Mouse (Mus musculus) neural tube, embryonic 11.5 days (tissue): Measurements from ENCODE around the gene Cct8l1. TPM values are rescaled to one million over a fixed set of nuclear protein-coding genes. Genes with fewer than 3 reads are reported as not detected.

Experiments used
- ATAC-seq: fragments of 200-750 bp; cut with Nextera tagmentation; 2 replicates; pipeline ENCODE4 v1.8.0; 2017; ENCODE audit warnings: moderate number of reproducible peaks, mild to moderate bottlenecking, moderate TSS enrichment, moderate library complexity; ENCODE audit not compliant: insufficient read depth, low FRiP score, low TSS enrichment
- DNase-seq: peaks from one replicate; pipeline ENCODE4 v3.0.0-alpha.2; 2015; ENCODE audit warnings: low spot score
- H3K27ac ChIP-seq: fragments of 300-500 bp; sonication (generic); 2 replicates; pipeline ENCODE4 v1.5.1; 2014; ENCODE audit warnings: low read depth, mild to moderate bottlenecking, low read length
- H3K27me3 ChIP-seq: fragments of 300-500 bp; sonication (generic); 2 replicates; pipeline ENCODE4 v1.6.1; 2014; ENCODE audit warnings: mild to moderate bottlenecking, low read length, mixed read lengths; ENCODE audit not compliant: control insufficient read depth, insufficient read depth
- H3K36me3 ChIP-seq: fragments of 300-500 bp; sonication (generic); 2 replicates; pipeline ENCODE4 v1.6.1; 2014; ENCODE audit warnings: mild to moderate bottlenecking, low read length, moderate library complexity, mixed read lengths; ENCODE audit not compliant: control insufficient read depth, insufficient read depth
- H3K4me1 ChIP-seq: fragments of 300-500 bp; sonication (generic); 2 replicates; pipeline ENCODE4 v1.6.1; 2014; ENCODE audit warnings: low read length, mixed read lengths; ENCODE audit not compliant: control insufficient read depth, insufficient read depth
- H3K4me2 ChIP-seq: fragments of 300-500 bp; sonication (generic); 2 replicates; pipeline ENCODE4 v1.6.1; 2014; ENCODE audit warnings: low read depth, mild to moderate bottlenecking, moderate library complexity
- H3K4me3 ChIP-seq: fragments of 300-500 bp; sonication (generic); 2 replicates; pipeline ENCODE4 v1.5.1; 2014; ENCODE audit warnings: low read depth, low read length
- H3K9ac ChIP-seq: fragments of 300-500 bp; sonication (generic); 2 replicates; pipeline ENCODE4 v1.6.1; 2014; ENCODE audit warnings: mild to moderate bottlenecking, low read length
- H3K9me3 ChIP-seq: fragments of 300-500 bp; sonication (generic); 2 replicates; pipeline ENCODE4 v1.6.1; 2016; ENCODE audit warnings: low read length; ENCODE audit not compliant: control insufficient read depth
- WGBS: fragments of 180-500 bp; shearing (Covaris S2); extraction: QIAGEN DNeasy Blood & Tissue Kit; methylation state at CpG from one replicate; pipeline ENCODE4 v1.1.7; 2014; 5-methylcytosine and 5-hydroxymethylcytosine counted together
- polyA plus RNA-seq: library from polyadenylated mRNA; unstranded; fragments of >200 nt; fragmentation: Nextera tagmentation; extraction: Ambion mirVana; gene quantifications from 2 replicates; pipeline ENCODE4 v1.2.1, GENCODE M21; 2014

Gene Cct8l1
- polyA plus RNA-seq: not detected in 2 replicates

GRCm38 (mm10) chr5:25515767-25516166 is at the start of gene Cct8l1:
TSS of gene Cct8l1 (plus strand) at chr5:25516067.
- DNase-seq (no peak), ATAC-seq (no peak)
- Histone ChIP-seq H3K4me1 (no peaks in the 10 kb centered on the region), H3K27me3 (no peaks in the 10 kb centered on the region), H3K36me3 (no peaks in the 10 kb centered on the region), H3K9me3 (no peaks in the 10 kb centered on the region), H3K4me3 (no peak within 1 kb of the TSS), H3K9ac (no peak within 1 kb of the TSS), H3K27ac (no peak within 1 kb of the TSS), H3K4me2 (no peak within 1 kb of the TSS)
- 93% methylated on average over 5 of the region's 5 CpGs for WGBS

- Histone ChIP-seq H3K9ac (no peak overlapping the region), H3K27ac (no peak overlapping the region), H3K27me3 (no peaks in the 10 kb centered on the region), H3K9me3 (no peaks in the 10 kb centered on the region), H3K4me1 (no peaks in the 10 kb centered on the region), H3K4me3 (peak overlapping the region; percentile 20; the same call in 1 of the 2 replicates), H3K4me2 (peak overlapping the region; percentile 33; the same call in 1 of the 2 replicates), H3K36me3 (no peaks in the 10 kb centered on the region)
- WGBS: 3% methylated on average over 6 of the region's 6 CpGs
- no peak for ATAC-seq
- peak; percentile 17 for DNase-seq
These were observed 43.8 kb upstream of the Cct8l1 start for GRCm38 (mm10) chr5:25472070-25472469.

DNA sequence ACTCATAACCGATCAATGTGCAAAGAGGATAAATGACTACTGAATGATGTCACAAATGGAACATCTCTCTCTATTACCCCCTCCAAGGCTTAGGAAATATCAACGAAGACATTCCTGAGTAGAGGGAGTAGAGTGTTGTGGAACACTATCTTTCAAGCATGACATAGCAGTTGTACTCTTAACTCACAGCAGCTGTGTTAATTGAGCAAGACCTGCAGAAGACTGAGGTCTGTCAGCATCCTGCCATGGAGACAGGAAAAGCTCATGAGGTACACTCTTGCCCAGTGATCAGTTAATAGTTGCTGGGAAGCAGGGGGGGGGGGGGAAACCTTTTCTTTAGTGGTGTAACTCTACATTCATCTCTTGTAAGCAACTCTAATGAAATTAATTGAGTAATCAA is 40.1 kb upstream of the Cct8l1 start:
- no peaks in the 10 kb centered on the region for H3K36me3 ChIP-seq
- no peaks in the 10 kb centered on the region for H3K4me1 ChIP-seq
- H3K9me3 ChIP-seq: no peaks in the 10 kb centered on the region
- DNase-seq: no peak
- no peak for ATAC-seq
- no peak overlapping the region for H3K4me3 ChIP-seq
- H3K27me3 ChIP-seq: no peaks in the 10 kb centered on the region
- H3K27ac ChIP-seq: no peak overlapping the region
- no peak overlapping the region for H3K9ac ChIP-seq
- H3K4me2 ChIP-seq: no peak overlapping the region
- WGBS: 84% methylated on average over 2 of the region's 2 CpGs

- H3K9me3 ChIP-seq: no peaks in the 10 kb centered on the region
- no peaks in the 10 kb centered on the region for H3K4me1 ChIP-seq
- DNase-seq (no peak), ATAC-seq (no peak)
- H3K27me3 ChIP-seq: no peaks in the 10 kb centered on the region
- no peak overlapping the region for H3K9ac ChIP-seq
- H3K36me3 ChIP-seq: no peaks in the 10 kb centered on the region
- H3K4me3 ChIP-seq: no peak overlapping the region
- H3K4me2 ChIP-seq: no peak overlapping the region
- no peak overlapping the region for H3K27ac ChIP-seq
These were observed 37.0 kb upstream of the Cct8l1 start for GRCm38 (mm10) chr5:25478863-25479262.

DNA sequence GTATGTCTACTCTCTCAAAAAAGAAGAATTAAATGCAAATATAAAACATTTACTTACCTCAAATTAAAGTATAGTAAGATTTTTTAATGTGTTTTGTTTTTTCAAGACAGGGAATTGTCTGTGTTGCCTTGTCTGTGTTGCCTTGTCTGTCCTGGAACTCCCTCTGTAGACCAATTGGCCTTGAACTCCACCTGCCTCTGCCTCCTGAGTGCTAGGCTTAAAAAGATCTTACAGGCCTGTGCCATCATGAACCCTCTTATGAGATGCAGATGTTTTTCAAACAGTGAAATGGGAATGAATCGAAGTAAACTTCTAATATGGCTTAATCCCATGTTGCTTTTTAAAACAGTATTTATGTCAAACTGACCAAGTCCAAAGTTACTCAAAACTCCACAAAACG is 19.2 kb upstream of the Cct8l1 start:
- 59% methylated on average over 2 of the region's 2 CpGs for WGBS
- H3K36me3 ChIP-seq: no peaks in the 10 kb centered on the region
- H3K4me3 ChIP-seq: peak overlapping the region; percentile 98
- no peak overlapping the region for H3K27ac ChIP-seq
- no peaks in the 10 kb centered on the region for H3K27me3 ChIP-seq
- ATAC-seq (no peak), DNase-seq (no peak)
- H3K4me1 ChIP-seq: peaks cover 8% of the 10 kb centered on the region; the same call in 1 of the 2 replicates
- H3K9ac ChIP-seq: no peak overlapping the region
- H3K9me3 ChIP-seq: no peaks in the 10 kb centered on the region; the same call in 1 of the 2 replicates
- peak overlapping the region; percentile 81 for H3K4me2 ChIP-seq

DNA sequence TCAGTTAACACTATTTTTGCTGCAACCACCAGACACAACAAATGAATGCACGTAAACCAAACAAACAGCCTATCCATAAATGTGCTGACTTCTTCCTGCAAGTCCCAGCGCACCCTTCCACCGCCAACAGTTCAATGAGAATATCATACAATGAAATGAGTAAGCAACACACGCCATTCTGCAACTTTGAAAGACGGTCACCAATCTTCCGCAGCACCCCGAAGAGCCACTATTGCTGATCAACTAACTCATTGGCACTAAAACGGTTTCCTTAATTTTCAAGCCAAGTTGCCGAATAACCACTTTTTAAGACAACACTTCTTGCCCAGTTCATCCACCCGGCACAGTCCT is 18.5 kb upstream of the Cct8l1 start:
- Histone ChIP-seq H3K27ac (no peak overlapping the region; the same call in 1 of the 2 replicates), H3K9me3 (no peaks in the 10 kb centered on the region; the same call in 1 of the 2 replicates), H3K4me3 (peak overlapping the region; percentile 98), H3K27me3 (no peaks in the 10 kb centered on the region), H3K9ac (peak overlapping the region; percentile 95), H3K36me3 (no peaks in the 10 kb centered on the region), H3K4me2 (peak overlapping the region; percentile 81), H3K4me1 (peaks cover 8% of the 10 kb centered on the region; the same call in 1 of the 2 replicates)
- WGBS: 1% methylated on average over 10 of the region's 10 CpGs
- DNase-seq (peak; percentile 12), ATAC-seq (no peak)

GRCm38 (mm10) chr5:25497720-25498345 is 18.0 kb upstream of the Cct8l1 start:
- Histone ChIP-seq H3K4me3 (peak overlapping the region; percentile 98), H3K4me2 (peak overlapping the region; percentile 81)
- DNase-seq: peak; percentile 66

DNA sequence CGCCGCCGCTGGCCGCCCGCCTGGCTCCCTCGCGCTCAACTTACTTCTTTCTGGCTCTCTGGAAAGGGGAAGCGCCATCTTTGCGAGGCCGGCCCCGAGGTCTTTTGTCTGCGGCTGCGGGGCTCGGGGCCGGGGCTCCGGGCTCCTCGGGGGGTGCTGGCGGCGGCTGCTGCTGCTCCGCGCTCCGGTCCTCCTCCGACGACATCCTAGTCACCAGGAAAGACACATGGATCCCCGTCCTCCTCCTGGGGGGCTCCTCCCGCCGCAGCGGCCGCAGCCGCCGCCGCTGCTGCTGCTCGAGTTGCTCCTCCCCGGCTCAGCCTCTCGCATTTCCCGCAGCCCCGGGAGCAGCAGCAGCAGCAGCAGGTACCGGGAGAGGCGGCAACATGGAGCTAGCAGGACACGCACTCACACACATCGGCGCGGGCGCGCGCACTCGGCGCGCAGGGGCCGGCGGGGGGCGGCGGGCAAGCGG is 17.5 kb upstream of the Cct8l1 start, which contains the start of gene Kmt2c:
Gene Kmt2c, minus strand, starts transcription at position 438 of the 475 bp plus-strand sequence.
- H3K9ac ChIP-seq: peak within 1 kb of the TSS; percentile 95
- no peaks in the 10 kb centered on the region for H3K9me3 ChIP-seq
- H3K27me3 ChIP-seq: no peaks in the 10 kb centered on the region
- peak within 1 kb of the TSS; percentile 81 for H3K4me2 ChIP-seq
- WGBS: 0% methylated on average over 31 of the region's 54 CpGs
- ATAC-seq (peak; percentile 13; the same call in 1 of the 2 replicates), DNase-seq (no peak)
- H3K4me3 ChIP-seq: peak within 1 kb of the TSS; percentile 98
- peak within 1 kb of the TSS; percentile 99 for H3K27ac ChIP-seq
- H3K36me3 ChIP-seq: no peaks in the 10 kb centered on the region
- H3K4me1 ChIP-seq: peaks cover 8% of the 10 kb centered on the region; the same call in 1 of the 2 replicates

More at GRCm38 (mm10) chr5:25497720-25498345, 18.0 kb upstream of the Cct8l1 start:
- peak; percentile 28 for ATAC-seq
- H3K27me3 ChIP-seq: no peaks in the 10 kb centered on the region
- H3K36me3 ChIP-seq: no peaks in the 10 kb centered on the region
- peak overlapping the region; percentile 99 for H3K27ac ChIP-seq
- H3K4me1 ChIP-seq: peaks cover 8% of the 10 kb centered on the region; the same call in 1 of the 2 replicates
- no peaks in the 10 kb centered on the region; the same call in 1 of the 2 replicates for H3K9me3 ChIP-seq
- WGBS: under 1% methylated on average over 68 of the region's 78 CpGs
- H3K9ac ChIP-seq: peak overlapping the region; percentile 95
